Mouse (Mus musculus) heart, embryonic 15.5 days (tissue): ENCODE measurements around the gene Pdxp. TPM values are rescaled to one million over a fixed set of nuclear protein-coding genes. Genes with fewer than 3 reads are reported as not detected.
A peak's percentile ranks its signal among the peaks of the same experiment; 100 is the strongest.

Experiments
- ATAC-seq: fragments of 200-750 bp; cut with Nextera tagmentation; replicated peaks from 2 replicates; pipeline ENCODE4 v1.8.0; 2017; ENCODE audit warnings: low read depth, moderate TSS enrichment; ENCODE audit not compliant: insufficient number of reproducible peaks, insufficient read depth, low FRiP score
- H3K27ac ChIP-seq: fragments of 300-500 bp; sonication (generic); 2 replicates; pipeline ENCODE4 v1.5.1; 2015; ENCODE audit warnings: mild to moderate bottlenecking, inconsistent platforms
- H3K27me3 ChIP-seq: fragments of 300-500 bp; sonication (generic); 2 replicates; pipeline ENCODE4 v1.6.1; 2015; ENCODE audit warnings: inconsistent platforms
- H3K36me3 ChIP-seq: fragments of 300-500 bp; sonication (generic); 2 replicates; pipeline ENCODE4 v1.6.1; 2015; ENCODE audit warnings: mild to moderate bottlenecking, inconsistent platforms
- H3K4me1 ChIP-seq: fragments of 300-500 bp; sonication (generic); replicated peaks from 2 replicates; pipeline ENCODE4 v1.6.1; 2015; ENCODE audit warnings: inconsistent platforms
- H3K4me2 ChIP-seq: fragments of 300-500 bp; sonication (generic); 2 replicates; pipeline ENCODE4 v1.6.1; 2015; ENCODE audit warnings: inconsistent platforms, mild to moderate bottlenecking, moderate library complexity
- H3K4me3 ChIP-seq: fragments of 300-500 bp; sonication (generic); 2 replicates; pipeline ENCODE4 v1.5.1; 2015; ENCODE audit warnings: mild to moderate bottlenecking, inconsistent platforms
- H3K9ac ChIP-seq: fragments of 300-500 bp; sonication (generic); 2 replicates; pipeline ENCODE4 v1.6.1; 2015; ENCODE audit warnings: mild to moderate bottlenecking, inconsistent platforms
- H3K9me3 ChIP-seq: fragments of 300-500 bp; sonication (generic); replicated peaks from 2 replicates; pipeline ENCODE4 v1.6.1; 2016; ENCODE audit warnings: inconsistent platforms
- WGBS: fragments of 180-500 bp; shearing (Covaris S2); methylation state at CpG from one replicate; pipeline ENCODE4 v1.1.7; 2015; ENCODE audit warnings: mixed read lengths; 5-methylcytosine and 5-hydroxymethylcytosine counted together
- polyA plus RNA-seq: library from polyadenylated mRNA; unstranded; fragments of >200 nt; fragmentation: Nextera tagmentation; extraction: Ambion mirVana; gene quantifications from 2 replicates; pipeline ENCODE4 v1.2.1, GENCODE M21; 2015

The Pdxp gene
- polyA plus RNA-seq, 1 experiment from 2014 or later: 16.2 TPM

DNA sequence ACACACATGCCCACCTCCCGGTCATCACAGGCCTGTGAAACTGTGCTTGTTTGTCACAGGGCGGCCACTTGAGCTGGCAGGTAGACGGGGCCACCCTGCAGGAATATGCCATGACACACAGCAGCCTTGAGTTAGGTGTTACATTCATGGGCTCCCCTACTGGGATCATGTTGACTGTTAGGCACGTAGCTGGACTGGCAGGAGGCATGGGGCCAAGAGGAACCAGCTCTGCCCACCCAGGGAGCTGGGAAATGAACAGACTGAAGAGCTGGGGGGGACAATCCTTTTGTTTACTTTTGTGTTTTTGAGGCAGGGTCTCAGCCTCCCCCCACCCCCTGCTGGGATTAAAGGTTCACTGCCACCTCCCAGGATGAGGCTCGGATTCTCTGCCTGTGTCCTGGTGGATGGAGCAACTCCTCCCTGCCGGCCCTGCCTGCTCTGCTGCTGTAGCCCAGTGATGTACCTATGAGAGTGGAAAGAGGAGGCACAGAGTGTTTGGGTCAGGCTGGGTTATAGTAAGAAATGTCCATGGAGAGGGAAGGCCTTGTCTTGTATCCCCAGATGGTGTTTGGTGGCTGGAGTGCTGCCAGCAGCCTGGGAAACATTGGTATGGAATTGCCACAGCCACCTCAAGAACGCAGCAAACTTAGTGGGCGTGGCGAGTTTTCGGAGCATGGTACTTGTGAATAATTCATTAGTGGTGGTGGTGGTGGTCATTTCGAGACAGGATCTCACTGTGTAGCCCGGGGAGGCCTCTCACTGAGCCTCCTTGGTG is 2.5 kb downstream of the Pdxp start:
- Histone ChIP-seq H3K4me1 (peaks cover 35% of the 10 kb centered on the region), H3K9ac (no peak overlapping the region), H3K27me3 (no peaks in the 10 kb centered on the region), H3K4me3 (peak overlapping the region; percentile 74; the same call in 1 of the 2 replicates), H3K27ac (no peak overlapping the region), H3K36me3 (peaks cover 11% of the 10 kb centered on the region; the same call in 1 of the 2 replicates), H3K9me3 (no peaks in the 10 kb centered on the region), H3K4me2 (peak overlapping the region; percentile 100)
- WGBS: 71% methylated on average over 12 of the region's 12 CpGs
- ATAC-seq: no peak

DNA sequence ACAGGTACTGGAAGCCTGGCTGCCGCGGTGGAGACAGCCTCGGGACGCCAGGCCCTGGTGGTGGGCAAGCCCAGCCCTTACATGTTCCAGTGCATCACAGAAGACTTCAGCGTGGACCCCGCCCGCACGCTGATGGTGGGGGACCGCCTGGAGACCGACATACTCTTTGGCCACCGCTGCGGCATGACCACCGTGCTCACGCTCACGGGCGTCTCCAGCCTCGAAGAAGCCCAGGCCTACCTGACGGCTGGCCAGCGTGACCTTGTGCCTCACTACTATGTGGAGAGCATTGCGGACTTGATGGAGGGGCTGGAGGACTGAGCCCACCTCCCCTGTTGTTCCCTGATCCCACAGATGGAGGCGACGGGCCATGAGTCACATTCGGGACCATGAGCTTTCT is 4.4 kb downstream of the Pdxp start:
- no peak overlapping the region for H3K4me2 ChIP-seq
- no peak overlapping the region for H3K4me3 ChIP-seq
- 0 out of 2 replicates have a peak, but pooled peaks cover 3% of the 10 kb centered on the region for H3K36me3 ChIP-seq
- no peak overlapping the region for H3K9ac ChIP-seq
- no peak overlapping the region for H3K27ac ChIP-seq
- peaks cover 33% of the 10 kb centered on the region for H3K4me1 ChIP-seq
- no peaks in the 10 kb centered on the region for H3K9me3 ChIP-seq
- ATAC-seq: no peak
- no peaks in the 10 kb centered on the region for H3K27me3 ChIP-seq
- 88% methylated on average over 23 of the region's 23 CpGs for WGBS

- H3K36me3 ChIP-seq: 0 out of 2 replicates have a peak, but pooled peaks cover 3% of the 10 kb centered on the region
- H3K27ac ChIP-seq: no peak overlapping the region
- peaks cover 23% of the 10 kb centered on the region for H3K4me1 ChIP-seq
- no peak overlapping the region for H3K4me2 ChIP-seq
- H3K9me3 ChIP-seq: no peaks in the 10 kb centered on the region
- ATAC-seq: no peak
- WGBS: 62% methylated on average over 12 of the region's 12 CpGs
- no peak overlapping the region for H3K9ac ChIP-seq
- no peak overlapping the region for H3K4me3 ChIP-seq
- no peaks in the 10 kb centered on the region for H3K27me3 ChIP-seq
Observed at GRCm38 (mm10) chr15:78919914-78920313, 6.2 kb downstream of the Pdxp start.

DNA sequence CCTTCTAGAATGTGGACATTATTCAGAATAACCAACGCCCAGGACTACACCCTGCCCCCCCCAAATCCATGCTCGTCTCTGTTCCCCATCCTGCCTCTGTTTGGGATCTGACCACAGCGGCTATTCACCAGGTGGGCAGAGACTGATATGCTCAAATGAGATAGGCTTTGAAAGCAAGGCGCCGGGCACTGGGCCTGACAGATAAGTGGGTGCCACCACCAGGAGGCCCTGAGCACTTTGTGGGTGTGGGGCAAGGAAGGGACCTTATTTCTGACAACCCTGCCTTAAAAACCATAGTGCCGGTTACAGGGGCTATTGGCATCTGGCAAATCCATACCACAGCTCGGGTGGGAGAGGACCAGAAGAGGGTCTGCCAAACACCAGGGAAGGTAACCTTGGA is 9.0 kb downstream of the Pdxp start:
- 74% methylated on average over 7 of the region's 7 CpGs for WGBS
- Histone ChIP-seq H3K4me1 (peaks cover 35% of the 10 kb centered on the region), H3K9me3 (no peaks in the 10 kb centered on the region), H3K27me3 (no peaks in the 10 kb centered on the region), H3K4me3 (no peak overlapping the region), H3K4me2 (no peak overlapping the region), H3K27ac (no peak overlapping the region), H3K9ac (no peak overlapping the region), H3K36me3 (0 out of 2 replicates have a peak, but pooled peaks cover 3% of the 10 kb centered on the region)
- no peak for ATAC-seq

- H3K27me3 ChIP-seq: no peaks in the 10 kb centered on the region
- ATAC-seq: no peak
- H3K4me2 ChIP-seq: no peak overlapping the region
- 0 out of 2 replicates have a peak, but pooled peaks cover 3% of the 10 kb centered on the region for H3K36me3 ChIP-seq
- H3K9ac ChIP-seq: no peak overlapping the region
- H3K4me3 ChIP-seq: no peak overlapping the region
- H3K27ac ChIP-seq: no peak overlapping the region
- 56% methylated on average over 6 of the region's 6 CpGs for WGBS
- H3K4me1 ChIP-seq: peaks cover 43% of the 10 kb centered on the region
- H3K9me3 ChIP-seq: no peaks in the 10 kb centered on the region
Observed at GRCm38 (mm10) chr15:78923585-78923984, 9.9 kb downstream of the Pdxp start.

DNA sequence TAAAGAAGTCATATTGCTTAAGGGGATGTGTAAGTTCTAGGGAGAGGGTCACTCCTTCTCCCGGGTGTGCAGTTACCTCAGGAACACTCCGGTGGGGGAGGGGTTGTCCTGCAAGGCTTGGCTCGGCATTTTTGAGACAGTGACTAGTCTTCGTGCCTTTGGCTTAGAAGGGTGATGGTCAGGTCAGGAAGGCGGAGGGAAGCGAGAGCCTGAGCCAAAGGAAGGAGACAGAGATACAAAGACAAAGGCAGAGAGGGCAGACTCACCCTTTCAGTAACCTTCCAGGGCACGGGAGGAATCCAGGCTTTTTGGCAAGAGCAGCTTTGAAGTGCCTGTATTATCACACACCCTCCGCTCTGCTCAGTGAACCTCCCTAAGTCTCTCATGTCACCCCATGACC is 11.4 kb downstream of the Pdxp start:
- H3K9me3 ChIP-seq: no peaks in the 10 kb centered on the region
- H3K4me1 ChIP-seq: peaks cover 44% of the 10 kb centered on the region
- H3K4me2 ChIP-seq: no peak overlapping the region
- 33% methylated on average over 8 of the region's 8 CpGs for WGBS
- H3K4me3 ChIP-seq: no peak overlapping the region
- ATAC-seq: no peak
- H3K9ac ChIP-seq: 0 out of 2 replicates have a peak overlapping the region, but pooled peaks have one; percentile 69
- H3K36me3 ChIP-seq: peaks cover 6% of the 10 kb centered on the region; the same call in 1 of the 2 replicates
- H3K27ac ChIP-seq: peak overlapping the region; percentile 98
- H3K27me3 ChIP-seq: no peaks in the 10 kb centered on the region

GRCm38 (mm10) chr15:78926021-78926919 is 12.6 kb downstream of the Pdxp start, which contains the start of gene Lgals1:
TSS of gene Lgals1 (plus strand) at chr15:78926725.
- 5% methylated on average over 20 of the region's 20 CpGs for WGBS
- Histone ChIP-seq H3K4me2 (peak within 1 kb of the TSS; percentile 78), H3K9ac (peak within 1 kb of the TSS; percentile 69), H3K36me3 (peaks cover 9% of the 10 kb centered on the region; the same call in 1 of the 2 replicates), H3K4me3 (peak within 1 kb of the TSS; percentile 57), H3K27ac (peak within 1 kb of the TSS; percentile 98), H3K27me3 (no peaks in the 10 kb centered on the region), H3K9me3 (no peaks in the 10 kb centered on the region), H3K4me1 (peaks cover 46% of the 10 kb centered on the region)
- ATAC-seq: peak; percentile 82

- H3K27me3 ChIP-seq: no peaks in the 10 kb centered on the region
- no peak for ATAC-seq
- peak overlapping the region; percentile 57 for H3K4me3 ChIP-seq
- no peaks in the 10 kb centered on the region for H3K9me3 ChIP-seq
- peak overlapping the region; percentile 98 for H3K27ac ChIP-seq
- peaks cover 46% of the 10 kb centered on the region for H3K4me1 ChIP-seq
- H3K36me3 ChIP-seq: peaks cover 9% of the 10 kb centered on the region; the same call in 1 of the 2 replicates
- peak overlapping the region; percentile 69 for H3K9ac ChIP-seq
- peak overlapping the region; percentile 78 for H3K4me2 ChIP-seq
- WGBS: 17% methylated on average over 15 of the region's 15 CpGs
Observed at GRCm38 (mm10) chr15:78927021-78927787, 13.5 kb downstream of the Pdxp start.

DNA sequence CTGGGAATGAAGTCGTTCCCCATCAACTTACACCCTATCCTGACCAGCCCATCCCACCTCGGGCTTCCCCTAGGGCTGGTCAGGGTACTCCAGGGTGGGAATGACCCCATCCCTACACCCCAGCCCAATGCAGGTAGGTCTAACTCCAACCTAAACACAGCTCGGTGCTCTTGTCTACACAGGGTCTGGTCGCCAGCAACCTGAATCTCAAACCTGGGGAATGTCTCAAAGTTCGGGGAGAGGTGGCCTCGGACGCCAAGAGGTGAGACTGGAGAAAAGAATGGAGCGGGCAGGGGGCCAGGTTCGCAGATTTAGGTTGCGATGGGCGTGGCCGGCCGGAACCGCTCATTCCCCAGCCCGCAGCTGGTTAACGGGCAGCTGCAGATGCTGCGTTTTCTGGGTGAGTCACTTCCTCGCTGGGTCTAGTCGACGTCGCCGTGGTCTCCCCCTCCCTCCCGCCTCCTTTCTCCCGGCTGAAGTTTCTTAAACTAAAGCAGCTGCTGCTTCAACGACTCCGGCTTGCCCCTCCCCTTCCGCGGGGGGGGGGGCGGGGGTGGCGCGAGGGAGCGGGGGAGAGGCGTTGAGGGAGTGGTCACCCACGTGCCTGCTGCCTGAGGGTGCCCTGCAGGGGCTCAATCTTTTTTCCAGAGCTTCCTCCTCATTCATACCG is 14.2 kb downstream of the Pdxp start:
- Histone ChIP-seq H3K27ac (peak overlapping the region; percentile 98), H3K4me2 (peak overlapping the region; percentile 78), H3K9me3 (no peaks in the 10 kb centered on the region), H3K9ac (peak overlapping the region; percentile 69), H3K27me3 (no peaks in the 10 kb centered on the region), H3K4me1 (peaks cover 46% of the 10 kb centered on the region), H3K4me3 (peak overlapping the region; percentile 57), H3K36me3 (peaks cover 9% of the 10 kb centered on the region; the same call in 1 of the 2 replicates)
- ATAC-seq: peak; percentile 20
- under 1% methylated on average over 31 of the region's 35 CpGs for WGBS

DNA sequence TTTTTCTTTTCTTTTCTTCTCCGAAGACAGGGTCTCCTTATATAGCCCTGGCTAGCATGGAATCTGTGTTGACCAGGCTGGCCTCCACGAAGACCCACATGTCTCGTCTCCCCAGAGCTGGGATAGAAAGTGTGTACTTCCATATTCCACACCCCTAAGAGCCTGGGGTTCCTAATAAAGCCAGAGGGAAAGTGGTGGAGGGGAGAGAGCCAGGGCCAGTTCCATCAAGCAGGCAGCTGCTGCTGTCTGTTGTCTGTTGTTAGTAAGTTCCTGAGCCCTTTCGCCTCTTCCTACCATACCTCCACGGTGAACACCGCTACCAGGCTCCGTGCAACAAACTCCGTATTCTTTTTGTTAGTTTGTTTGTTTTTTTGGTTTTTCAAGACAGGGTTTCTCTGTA is 14.8 kb downstream of the Pdxp start:
- H3K9ac ChIP-seq: no peak overlapping the region
- H3K9me3 ChIP-seq: no peaks in the 10 kb centered on the region
- WGBS: 45% methylated on average over 8 of the region's 8 CpGs
- H3K4me1 ChIP-seq: peaks cover 43% of the 10 kb centered on the region
- H3K4me3 ChIP-seq: peak overlapping the region; percentile 57
- peak overlapping the region; percentile 78 for H3K4me2 ChIP-seq
- no peaks in the 10 kb centered on the region for H3K27me3 ChIP-seq
- peaks cover 9% of the 10 kb centered on the region; the same call in 1 of the 2 replicates for H3K36me3 ChIP-seq
- ATAC-seq: no peak
- peak overlapping the region; percentile 98 for H3K27ac ChIP-seq
